Mouse (Mus musculus) neutrophil, adult 83 days (primary cell): ENCODE results near the gene Pou2f3. TPM values are rescaled to one million over a fixed set of nuclear protein-coding genes. Genes with fewer than 3 reads are reported as not detected.

Experiments
- total RNA-seq, 2 experiments: library from RNA; stranded (reverse); gene quantifications; one replicate each; pipeline ENCODE4 v1.2.4; 2023

Gene Pou2f3
- not detected for total RNA-seq

DNA sequence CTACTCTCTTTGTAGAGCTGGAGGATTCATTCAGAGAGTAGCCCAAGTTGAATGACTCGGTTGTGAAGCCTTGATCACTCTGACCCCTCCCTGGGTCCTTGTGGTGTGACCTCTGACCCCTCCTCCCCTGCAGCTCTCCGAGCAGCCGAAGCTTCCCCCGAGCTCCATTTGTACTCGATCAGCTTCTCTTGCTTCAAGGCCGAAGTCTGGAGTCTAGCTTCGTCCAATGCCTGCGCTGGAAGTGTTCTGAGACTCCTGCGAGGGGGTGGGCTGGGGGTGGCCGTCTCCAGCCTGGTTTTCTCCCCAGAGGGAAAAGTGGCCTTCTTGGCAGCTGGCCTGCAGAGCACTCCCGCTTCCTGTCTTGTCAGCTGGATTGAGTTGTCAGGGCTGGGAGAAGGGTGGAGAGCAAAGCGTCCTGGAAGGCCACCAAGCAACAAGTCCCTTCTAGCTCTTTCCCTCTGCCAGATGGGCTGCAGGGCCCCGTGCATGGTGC, at the start of gene Pou2f3:
TSS of gene Pou2f3 (minus strand) at position 180 of the 493 bp plus-strand sequence.

GRCm38 (mm10) chr9:43239712-43240593, 29.8 kb upstream of the Pou2f3 start, which contains the start of gene Oaf:
Oaf (minus strand) TSS chr9:43239911.

DNA sequence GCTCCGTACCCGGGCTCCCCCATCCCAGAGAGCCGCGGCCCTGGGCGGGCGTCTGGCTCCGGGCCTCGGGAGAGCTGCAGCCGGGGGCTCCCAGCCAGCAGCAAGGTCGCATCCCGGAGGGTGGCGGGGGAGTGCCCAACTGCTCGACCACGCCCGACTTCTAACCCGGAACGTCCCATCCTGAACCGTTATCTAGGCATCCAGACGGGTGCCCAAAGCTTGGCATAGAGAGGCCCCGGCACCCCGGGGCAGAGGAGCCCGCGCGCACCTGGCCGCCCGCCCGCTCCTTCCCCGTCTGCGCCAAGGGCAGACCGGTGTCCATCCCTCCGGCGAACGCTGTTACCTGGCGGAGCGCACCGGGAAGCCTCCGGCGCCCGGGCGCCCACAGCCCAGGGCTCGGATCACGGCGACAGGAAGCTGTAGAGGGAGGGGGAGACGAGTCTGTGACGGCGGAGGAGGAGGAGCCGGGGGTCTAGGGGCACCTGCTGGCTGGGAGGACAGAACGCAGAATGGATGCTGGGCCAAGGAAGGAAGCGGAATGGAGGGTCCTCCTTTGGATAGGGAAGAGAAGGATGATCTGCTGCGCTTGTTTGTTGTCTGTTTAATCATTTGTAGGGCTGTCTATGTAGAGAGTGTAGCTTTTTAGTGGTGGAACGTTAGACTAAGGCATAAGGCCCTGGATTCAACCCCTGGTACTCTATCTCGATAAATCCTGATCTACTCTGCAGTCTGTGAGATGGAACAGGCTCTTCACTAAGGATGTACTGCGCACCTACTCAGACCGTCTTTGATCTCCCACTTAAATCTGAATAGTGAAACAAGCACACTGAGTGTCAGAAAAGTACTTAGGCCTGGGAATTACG, 93.8 kb downstream of the Pou2f3 start, which contains the start of gene Tmem136:
TSS of gene Tmem136 (minus strand) at position 437 of the 863 bp plus-strand sequence.

DNA sequence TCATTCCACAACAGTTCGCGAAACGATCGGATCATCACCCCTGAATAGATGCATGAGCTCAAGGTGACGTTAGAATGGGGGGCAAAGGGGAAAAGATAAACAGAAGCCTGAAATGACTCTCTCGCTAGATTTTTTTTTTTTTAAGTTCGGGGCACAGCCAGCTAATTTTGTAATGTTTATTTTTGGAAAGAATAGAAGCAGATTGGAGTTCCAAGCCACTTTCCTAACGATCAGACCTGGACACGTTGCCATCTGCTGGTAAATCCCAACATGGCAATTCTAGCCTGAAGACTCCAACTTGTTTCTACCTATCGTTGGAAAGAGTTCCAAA, 103.0 kb downstream of the Pou2f3 start, which contains the start of gene Arhgef12:
TSS of gene Arhgef12 (minus strand) at position 53 of the 331 bp plus-strand sequence.

Other genes with a start within 250 kb of the Pou2f3 start
- gene Arhgef12, start 103.1 kb downstream of the Pou2f3 start, total RNA-seq, result 1 to 10 TPM; 3.6 to 4.4 TPM
- gene Tmem136, start 93.8 kb downstream of the Pou2f3 start, total RNA-seq, result under 1 TPM in 1 of 2 experiments, not detected in 1; 0.13 TPM
- gene Oaf, start 29.5 kb upstream of the Pou2f3 start, total RNA-seq, result 1 to 10 TPM; 3.2 TPM
- not detected for gene Trim29, start 100.5 kb upstream of the Pou2f3 start, total RNA-seq